Mouse (Mus musculus): ENCODE data around the gene Sox8. TPM values are rescaled to one million over a fixed set of nuclear protein-coding genes. Genes with fewer than 3 reads are reported as not detected.

The Sox8 gene
- under 1 TPM; 0.56 to 0.67 TPM for total RNA-seq (2021)
- long read RNA-seq, experiment 1 = 0 reads
- long read RNA-seq, experiment 2, partial matches to known transcripts = 0 of 1 reads
- long read RNA-seq, experiment 2, other reads (novel, unspliced or antisense) = 1 of 1 reads

DNA sequence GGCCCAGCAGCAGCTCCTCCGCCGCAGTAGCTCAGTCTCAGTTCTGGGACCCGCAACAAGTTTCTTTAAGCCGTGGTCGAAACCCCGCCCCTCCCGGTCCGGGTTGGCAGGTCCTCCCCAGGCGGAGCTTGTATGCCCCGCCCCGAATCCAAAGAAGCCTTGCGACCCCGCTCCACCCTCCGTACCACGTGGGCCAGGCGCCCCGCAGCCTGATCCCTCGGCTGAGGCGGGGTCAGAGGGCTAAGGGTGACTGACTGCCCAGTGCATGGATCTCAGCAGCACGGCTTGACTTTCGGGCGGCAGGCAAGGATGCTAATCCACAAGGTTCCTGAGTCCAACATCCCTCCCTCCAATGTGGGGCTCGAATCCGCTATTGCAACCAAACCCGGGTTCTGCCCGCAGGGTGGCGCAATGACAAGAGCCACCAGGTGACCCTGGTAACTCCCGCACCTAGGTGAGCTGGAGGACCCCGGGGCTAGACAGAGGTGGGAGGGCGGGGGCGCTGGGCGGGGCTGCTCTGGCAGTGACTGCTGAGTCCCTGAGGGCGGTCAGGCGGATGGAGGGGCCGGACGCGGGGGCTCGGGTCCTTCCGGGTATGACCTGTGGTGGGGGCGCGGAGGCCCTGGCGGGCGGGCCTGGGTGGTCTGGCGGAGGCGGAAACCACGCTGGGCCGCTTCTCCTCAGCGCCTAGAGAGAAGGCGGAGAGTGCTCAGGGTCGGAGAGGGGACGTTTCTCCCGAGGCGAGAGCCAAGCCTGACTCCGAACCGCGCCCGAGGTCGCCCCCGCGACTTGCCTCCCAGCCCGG lies at the start of gene Sox8:
Sox8 (minus strand) TSS at position 39 of the 805 bp plus-strand sequence.
- intact Hi-C loops (cut with DNase I) = no loop called here

DNA sequence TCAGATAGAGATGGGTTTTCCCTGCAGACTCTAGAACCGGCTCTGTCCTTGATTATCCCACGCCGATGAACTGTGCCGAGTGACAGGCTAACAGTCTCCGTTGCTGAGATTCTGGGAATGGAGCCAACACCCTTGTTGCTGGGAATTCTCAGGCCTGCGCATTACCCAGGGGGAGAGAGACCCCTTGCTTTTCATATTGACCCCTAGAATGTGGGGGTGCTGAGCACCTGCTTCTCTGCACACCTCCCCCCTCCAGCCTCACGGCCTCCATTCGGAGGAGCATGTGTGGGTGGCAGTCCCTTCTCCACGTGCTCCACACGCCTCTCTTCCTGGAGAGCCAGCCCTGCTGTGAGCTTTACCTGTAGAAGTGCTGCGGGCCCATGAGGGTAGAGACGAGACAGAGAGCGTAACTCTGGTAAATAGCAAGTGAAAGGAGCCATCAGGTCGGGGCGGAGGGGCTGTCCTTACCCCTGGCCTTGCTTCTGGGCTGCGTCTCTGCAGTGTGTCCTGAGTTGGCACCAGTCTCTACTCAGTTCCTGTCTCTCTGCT lies 48.1 kb upstream of the Sox8 start:
- intact Hi-C loops (cut with DNase I) = no loop called here
- peak; percentile 13 to 51 for DNase-seq

More for the DNA sequence above, at the start of gene Sox8:
- DNase-seq = peak; percentile 84 to 87

DNA sequence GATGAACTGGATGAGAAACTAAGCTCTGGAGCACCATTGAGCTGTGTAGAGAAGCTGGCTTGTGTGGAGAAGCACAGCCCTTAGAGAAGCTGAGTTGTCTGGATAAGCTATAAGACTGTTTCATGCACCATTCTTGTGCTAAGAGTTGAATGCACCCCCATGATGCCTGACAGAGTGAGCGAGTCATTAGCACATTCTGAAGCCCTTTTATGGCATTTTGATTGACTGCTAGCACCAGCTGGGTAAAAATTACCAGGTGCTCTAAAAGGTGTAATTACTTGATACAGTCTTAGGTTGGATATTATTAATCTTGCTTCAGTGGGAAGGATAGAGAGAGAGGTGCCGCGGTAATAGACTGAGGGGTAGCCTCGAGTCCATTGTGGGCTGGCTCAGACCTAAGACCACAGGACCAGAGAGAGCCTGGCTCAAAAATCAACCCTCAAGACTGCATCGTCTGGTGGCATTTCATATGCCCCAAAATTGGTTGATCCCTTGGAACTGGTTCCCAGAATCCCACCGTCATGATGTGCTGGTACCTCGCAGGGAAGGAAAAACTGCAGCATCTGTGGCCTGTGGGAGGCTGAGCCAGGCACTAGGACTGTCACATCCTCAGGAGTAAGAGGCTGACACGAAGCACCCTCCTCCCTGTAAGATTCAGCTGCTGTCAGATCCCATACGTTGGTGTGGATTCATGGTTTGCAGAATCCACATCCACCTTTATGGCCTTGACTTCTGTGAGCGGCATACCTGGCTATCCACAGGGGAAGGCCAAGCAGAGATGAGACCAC lies 44.4 kb upstream of the Sox8 start:
- intact Hi-C loops (cut with DNase I) = no loop called here
- DNase-seq = no peak

DNA sequence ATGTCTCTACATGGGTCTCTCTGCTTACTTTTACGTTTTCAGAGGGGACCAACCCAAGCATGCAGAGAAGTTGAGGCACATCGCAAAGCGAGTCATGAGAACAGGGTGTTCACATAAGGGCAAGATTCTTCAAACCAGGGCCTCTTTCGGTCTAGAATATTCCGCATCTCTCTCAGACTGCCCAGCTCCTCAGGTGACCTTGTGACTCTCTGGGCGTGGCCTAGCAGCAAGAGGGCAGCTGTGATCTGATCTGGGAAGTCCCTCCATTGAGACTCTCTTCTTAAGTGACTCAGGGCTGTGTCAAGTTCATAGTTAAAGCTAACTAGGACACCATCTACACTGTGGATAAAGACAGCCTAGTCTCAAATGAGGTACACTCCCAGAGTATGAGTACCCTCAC lies 42.8 kb upstream of the Sox8 start:
- intact Hi-C loops (cut with DNase I) = no loop called here

DNA sequence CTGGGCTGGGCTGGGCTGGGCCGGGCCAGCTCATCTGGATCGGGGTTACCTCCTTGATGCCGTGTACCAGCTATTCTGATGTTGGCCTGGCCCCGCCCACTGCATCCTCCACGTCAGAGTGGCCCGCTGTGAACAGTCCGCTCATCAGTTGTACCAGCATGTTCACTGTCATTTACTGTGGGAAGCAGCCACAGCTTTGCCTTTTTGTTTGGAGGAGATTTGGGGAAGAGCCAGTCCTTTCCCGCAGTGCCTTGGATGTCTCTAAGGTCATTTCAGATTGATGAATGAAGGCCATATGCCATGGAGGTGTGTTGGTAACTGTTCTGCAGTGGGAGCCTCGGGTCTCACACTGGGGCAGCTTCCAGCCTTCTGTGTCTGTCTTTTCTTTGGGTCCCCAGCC lies 42.1 kb upstream of the Sox8 start:
- intact Hi-C loops (cut with DNase I) = no loop called here
- no peak for DNase-seq

More for the DNA sequence above, 42.8 kb upstream of the Sox8 start:
- no peak for DNase-seq

DNA sequence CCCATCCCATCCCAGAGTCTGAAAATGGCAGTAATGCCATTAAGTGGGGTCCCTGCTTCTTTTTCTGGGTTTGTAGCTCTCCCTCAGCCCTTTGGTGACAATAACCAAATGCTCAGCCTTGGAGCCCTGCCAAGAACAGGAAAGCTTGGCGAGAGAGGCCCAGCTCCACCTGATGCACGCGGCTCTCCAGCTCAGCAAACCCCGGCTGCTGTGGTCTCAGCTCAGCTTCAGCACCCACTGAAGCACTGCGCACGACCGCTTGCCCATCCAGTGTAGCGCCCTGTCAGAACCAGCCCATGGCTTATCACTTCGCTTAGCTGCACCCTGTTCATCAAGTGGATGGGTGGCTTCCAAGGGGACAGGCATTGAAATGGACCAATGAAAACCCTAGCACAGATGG lies 39.7 kb upstream of the Sox8 start:
- intact Hi-C loops (cut with DNase I) = no loop called here
- peak; percentile 30 to 59 for DNase-seq

DNA sequence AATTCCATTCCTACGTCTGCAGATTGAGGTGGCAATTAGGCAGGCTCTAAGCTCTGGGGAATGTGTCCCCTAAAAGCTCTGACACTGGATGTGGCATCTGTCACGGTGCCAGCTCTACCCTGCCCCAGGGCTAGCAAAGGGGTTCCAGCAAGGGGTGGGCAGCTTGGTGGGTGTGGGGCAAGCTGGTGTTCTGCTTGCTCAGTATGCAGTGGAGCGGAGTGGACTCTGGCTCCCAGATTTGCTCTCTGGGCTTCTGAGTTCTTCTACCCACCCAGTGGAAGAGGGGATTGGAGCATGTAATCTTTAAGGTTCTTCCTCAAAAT lies 39.0 kb upstream of the Sox8 start:
- intact Hi-C loops (cut with DNase I) = no loop called here
- DNase-seq = no peak

DNA sequence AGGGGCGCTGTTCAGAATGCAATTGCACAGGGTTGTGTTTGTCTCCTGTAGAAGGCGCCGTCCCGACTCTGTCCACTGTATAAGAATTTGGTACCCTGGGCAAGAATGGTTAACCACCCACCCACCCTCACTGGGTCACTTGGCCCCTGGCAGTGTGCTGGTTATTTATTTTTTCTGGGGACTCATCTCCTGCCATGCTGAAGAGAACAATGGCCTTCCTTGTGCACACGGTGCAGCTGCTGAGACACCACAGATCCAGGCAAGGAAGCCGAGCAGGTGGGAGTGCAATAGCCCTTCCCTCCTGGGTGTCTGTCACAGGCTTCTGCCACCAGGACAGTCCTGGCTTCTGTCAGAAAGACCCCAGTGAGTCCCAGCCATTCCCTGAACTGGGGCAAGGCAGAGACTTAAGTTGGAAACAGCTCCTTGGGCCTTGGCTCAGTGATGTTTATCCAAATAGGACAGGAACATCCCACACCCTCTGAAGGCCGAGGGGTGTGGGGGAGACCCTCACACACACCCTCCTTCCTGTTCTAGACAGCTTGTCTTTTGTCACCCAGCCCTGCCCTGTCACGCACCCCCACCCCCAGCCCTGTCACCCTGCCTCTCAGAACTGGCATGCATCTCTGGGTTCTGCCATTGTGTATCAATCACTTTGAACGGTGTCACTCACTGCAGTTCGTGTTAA lies 38.5 kb upstream of the Sox8 start:
- no peak for DNase-seq
- intact Hi-C loops (cut with DNase I) = no loop called here

DNA sequence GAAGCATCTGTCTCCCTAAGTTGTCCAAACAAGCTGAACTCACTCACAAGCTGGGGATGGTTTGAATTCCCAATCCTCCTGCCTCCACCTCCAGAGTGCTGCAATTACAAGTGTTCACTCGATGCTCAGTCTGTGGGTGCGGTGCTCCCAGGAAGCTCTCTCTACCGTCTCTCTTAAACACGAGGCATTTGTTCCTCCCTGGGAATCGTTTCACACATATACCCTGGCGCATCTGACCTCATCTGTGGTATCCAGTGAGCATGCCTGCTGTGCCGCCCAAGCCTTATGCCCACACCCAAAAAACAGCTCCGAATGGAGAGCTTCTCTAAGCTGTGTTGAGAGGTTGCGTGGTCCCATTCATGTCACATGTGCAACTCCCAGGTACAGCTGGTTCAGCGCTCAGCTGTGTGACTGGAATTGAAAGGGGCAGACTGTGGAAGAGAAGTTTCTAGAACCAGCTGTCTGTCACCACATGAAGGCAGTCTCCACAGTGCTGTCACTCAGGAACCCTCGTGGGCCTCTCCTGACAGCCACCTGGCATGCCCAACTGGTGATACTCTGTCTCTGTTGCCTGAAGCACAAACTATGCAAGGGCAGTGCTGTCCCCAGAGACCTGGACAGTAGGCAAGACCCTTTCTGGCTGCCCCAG lies 37.8 kb upstream of the Sox8 start:
- intact Hi-C loops (cut with DNase I) = no loop called here
- DNase-seq = no peak

DNA sequence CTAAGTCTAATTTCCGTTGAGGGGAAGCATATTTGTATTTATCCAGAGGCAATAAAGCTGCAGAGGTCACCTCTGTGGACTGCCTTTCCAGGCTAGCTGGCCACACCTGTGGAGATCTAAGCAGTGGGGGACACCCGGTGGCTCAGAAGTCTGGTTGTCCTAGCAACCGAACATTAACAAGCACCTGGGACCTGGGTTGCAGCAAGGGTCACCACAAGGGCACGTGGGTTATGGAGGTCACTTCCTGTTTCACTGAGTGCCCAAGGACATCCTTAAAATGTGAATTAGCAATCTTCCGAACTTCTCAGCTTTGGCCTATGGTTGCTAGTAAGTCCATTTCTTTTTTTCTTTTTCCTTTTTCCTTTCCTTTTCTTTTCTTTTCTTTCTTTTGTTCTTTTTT lies 33.7 kb upstream of the Sox8 start:
- DNase-seq = no peak
- intact Hi-C loops (cut with DNase I) = no loop called here

DNA sequence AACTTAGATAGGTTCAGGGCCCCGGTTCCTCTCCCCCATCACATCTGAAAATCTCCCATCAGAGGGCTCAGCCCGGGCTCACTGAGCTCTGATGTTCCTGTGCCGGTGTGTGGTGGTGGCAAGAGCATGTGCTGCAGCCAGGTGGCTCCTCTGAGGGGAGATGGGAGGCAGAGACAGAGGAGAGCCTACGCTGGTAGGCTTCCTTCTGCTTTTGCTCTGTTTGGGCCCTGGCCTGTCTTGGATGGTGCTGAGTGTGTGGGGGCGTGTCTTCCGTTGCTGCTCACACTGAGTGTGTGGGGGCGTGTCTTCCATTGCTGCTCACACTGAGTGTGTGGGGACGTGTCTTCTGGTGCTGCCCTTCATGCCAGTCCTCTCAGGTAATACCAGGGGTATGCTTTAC lies 31.9 kb upstream of the Sox8 start:
- DNase-seq = no peak
- intact Hi-C loops (cut with DNase I) = no loop called here

DNA sequence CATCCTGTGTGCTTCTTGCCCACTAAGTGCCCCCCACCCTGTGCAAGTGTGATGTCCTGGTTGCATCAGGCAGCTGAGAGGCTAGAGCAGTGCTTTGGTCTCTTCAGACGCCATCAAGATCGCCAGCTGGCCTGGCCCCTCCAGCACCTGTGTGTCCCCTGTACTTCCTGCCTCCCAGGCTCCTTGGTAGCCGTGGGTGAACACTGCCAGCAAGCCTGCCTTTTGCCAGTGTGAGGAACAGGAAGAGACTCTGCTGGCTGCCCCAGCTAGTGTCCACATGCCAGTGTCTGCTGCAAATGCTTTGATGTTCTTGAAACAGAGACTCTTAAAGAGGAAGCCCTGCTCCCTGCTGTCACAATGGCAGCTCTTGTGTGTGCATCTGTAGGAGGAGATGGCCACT lies 27.1 kb upstream of the Sox8 start:
- DNase-seq = no peak
- intact Hi-C loops (cut with DNase I) = no loop called here

DNA sequence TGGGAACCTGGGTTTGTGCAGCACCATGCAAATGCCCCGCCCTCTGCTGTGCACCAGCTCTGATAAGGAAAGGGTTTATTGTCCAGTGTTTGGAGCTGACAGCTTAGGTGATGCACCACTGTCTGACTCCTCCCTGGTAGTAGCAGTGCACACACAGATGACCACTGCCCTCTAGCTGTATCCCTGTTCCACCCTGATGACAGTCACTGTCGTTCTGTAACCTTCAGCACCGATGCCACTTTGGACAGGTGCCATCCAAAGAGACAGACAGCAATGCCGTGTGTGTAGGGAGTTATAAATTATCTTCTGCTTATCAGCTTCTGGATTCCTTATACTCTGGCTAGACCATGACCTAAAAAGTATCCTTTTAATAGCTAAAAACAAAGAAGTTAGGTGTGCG lies 25.0 kb upstream of the Sox8 start:
- DNase-seq = no peak
- intact Hi-C loops (cut with DNase I) = no loop called here

DNA sequence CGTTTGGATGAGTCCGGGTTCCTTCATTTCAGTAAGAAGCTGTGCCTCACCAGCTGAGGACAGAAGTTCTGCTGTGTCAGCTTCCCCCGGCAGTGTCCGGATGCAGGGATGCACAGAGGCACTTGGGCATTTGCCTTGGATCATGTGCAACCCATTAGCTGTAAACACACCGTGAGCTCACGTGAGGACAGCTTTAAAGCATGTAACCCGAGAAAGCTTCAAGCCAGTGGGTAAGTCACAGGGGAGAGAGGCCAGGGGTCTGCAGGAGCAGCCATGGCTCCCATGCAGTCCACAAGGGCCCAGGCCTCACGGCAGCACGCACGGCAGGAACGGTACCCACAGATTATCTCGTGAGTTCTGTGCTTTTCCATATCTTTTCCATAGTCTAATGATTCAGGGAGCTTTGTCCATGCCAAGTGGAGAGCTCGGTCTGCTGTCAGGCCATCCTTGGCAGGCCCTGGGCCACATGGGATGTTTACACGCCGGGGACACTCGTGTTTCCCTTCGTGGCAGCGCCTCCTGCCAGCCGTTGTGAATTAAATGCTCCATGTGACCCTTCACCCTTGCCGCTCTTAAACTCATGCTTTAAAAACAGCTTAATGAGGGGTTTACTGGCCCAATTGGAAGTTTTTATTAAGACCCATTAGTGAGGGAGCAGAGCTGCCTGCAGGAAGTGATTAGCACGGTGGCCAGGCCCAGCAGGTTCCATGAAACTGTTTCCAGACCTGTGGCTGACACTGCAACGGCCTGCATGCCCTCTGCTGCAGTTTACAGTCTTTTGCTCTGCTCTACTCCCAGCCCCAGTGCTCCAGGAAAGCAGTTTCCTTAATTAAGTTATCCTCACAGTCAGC lies 23.1 kb upstream of the Sox8 start:
- no peak for DNase-seq
- intact Hi-C loops (cut with DNase I) = no loop called here

DNA sequence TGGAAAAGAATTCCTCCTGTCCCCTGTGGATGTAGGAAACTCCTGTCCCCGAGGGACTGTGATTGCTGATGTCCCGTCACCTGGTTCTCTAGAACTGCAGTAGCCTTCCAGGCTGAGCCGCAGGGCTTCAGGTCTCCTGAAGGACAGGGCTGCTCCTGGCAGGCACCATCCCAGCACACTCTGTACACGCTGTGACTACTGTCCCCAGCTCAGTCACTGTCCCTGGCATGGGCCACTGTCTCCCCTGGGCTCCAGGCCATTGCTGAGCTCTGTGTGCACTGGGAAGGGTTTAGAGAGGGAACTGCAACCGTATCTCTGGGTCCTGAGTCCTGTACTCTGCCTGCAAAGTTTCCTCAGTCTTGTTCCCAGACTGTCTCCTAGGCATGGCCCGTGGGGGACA lies 21.9 kb upstream of the Sox8 start:
- intact Hi-C loops (cut with DNase I) = no loop called here
- DNase-seq = peak in 1 of 2 experiments; percentile 20

DNA sequence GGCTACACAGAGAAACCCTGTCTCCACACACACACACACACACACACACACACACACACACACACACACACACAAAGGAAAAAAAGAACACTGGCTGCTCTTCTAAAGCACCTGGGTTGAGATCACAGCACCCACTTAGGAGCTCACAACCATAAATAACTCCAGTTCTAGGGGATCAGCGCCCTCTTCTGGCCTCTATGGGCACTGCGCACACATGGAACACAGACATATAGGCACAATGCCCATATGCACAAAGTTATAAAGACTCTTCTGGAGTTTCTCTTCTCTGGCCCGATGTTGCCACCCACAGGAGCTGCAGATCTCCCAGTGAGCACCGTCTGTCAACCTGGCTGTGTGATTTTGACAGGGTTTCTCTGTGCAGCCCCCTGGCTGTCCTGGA lies 20.5 kb upstream of the Sox8 start:
- intact Hi-C loops (cut with DNase I) = no loop called here
- DNase-seq = no peak

DNA sequence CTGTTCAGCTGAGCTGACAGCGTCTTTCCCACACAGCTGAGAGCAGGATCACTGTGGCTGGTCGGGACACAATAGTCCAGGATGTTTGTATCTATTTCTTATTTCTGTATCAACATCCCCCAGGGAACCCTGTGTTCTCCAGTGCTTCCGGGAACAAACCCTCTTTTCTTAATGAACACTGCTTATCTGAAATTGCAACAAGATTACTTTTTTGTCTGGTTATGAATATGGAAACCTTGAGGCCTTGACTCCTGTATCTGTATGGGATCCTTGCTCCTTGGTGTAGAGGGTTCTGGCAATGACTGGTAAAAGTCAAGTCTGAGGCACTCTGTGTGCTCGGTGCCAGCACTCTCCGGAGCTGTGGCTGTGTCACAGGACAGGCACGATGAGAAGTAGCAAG lies 19.6 kb upstream of the Sox8 start:
- intact Hi-C loops (cut with DNase I) = no loop called here
- no peak for DNase-seq

DNA sequence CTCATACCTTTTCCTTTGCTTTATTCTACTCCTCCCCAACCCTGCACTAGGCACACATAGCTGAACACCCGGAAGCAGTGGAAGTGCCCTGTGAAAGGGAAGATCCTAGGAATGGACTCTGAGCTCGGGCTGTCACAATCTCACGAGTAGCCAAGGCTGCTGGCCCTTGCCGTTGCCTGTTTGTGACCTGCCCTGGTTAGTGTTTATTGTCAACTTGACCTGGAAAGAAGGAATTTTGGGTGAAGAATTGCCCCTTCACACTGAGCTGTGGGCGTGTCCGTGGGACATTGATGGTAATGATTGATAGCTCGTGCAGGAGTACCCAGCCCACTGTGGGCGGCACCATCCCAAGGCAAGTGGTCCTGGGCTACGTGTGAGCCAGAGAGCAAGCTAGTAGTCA lies 14.2 kb upstream of the Sox8 start:
- DNase-seq = no peak
- intact Hi-C loops (cut with DNase I) = no loop called here

DNA sequence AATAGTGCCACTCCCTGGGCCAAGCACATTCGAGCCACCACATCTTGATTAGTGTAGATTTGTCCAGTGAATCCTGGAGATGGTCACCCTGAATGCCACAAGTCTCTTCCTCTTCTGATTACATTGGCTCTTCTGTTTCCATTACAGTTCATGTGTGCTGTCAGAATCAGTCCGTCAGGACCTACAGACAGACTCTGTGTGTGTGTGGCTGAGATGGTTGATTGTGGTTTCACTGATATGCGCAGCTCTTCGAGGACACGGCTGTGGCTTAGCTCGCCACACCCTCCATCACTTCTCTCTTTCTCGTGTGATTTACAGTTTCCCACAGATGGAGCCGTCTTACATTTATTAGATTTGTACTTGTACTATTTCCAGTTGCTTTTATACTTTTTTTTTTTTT lies 13.4 kb upstream of the Sox8 start:
- intact Hi-C loops (cut with DNase I) = no loop called here
- DNase-seq = no peak

DNA sequence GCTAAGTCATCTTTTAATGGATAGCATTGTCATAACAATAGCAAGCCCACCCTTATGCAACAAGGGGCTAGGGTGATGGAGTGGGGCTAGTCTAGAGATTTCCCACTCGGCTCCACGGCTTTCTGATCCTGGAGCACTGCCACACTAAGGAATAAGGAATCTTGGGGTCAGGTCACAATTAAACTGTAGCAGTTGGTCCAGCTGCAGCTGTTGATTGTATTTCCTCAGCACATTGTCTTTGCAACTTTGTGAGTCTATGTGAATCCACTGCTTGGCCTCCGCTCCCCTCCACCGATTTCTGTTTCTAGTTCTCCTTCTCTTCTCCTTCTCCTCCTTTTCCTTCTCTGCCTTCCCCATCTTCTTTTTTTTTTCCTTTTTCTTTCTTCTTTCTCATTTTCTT lies 12.6 kb upstream of the Sox8 start:
- no peak for DNase-seq
- intact Hi-C loops (cut with DNase I) = no loop called here
